Mouse (Mus musculus): ENCODE results near the gene Homez. TPM values are rescaled to one million over a fixed set of nuclear protein-coding genes. Genes with fewer than 3 reads are reported as not detected.

Gene Homez
- 6.8 TPM for total RNA-seq (2023)

GRCm38 (mm10) chr14:54870861-54871260 lies at the start of gene Homez:
Homez (minus strand) TSS chr14:54870961.

GRCm38 (mm10) chr14:54912886-54913285 lies 42.1 kb upstream of the Homez start, which contains the start of gene Slc22a17:
Slc22a17 (minus strand) TSS chr14:54913132.

GRCm38 (mm10) chr14:54892200-54892599 lies 21.4 kb upstream of the Homez start, which contains the start of gene Pabpn1:
Pabpn1 (plus strand) TSS chr14:54892500.

GRCm38 (mm10) chr14:54883154-54884021 lies 12.6 kb upstream of the Homez start, which contains the start of the genes Bcl2l2 and Gm20521:
Bcl2l2 (plus strand) TSS chr14:54883377.
Gm20521 (plus strand) TSS chr14:54883441.

GRCm38 (mm10) chr14:54877048-54877715 lies 6.4 kb upstream of the Homez start, which contains the start of gene Ppp1r3e:
Ppp1r3e (minus strand) TSS chr14:54877550.

GRCm38 (mm10) chr14:54813991-54814390 lies 56.8 kb downstream of the Homez start, which contains the start of gene Rnf212b:
Rnf212b (plus strand) TSS chr14:54814141.

Other genes starting within 250 kb of the Homez start
- not detected for gene Psmb11, start 249.5 kb downstream of the Homez start, total RNA-seq (2023)
- gene Gm17606, start 230.0 kb downstream of the Homez start, total RNA-seq (2023): not detected
- gene Cdh24, start 229.6 kb downstream of the Homez start, total RNA-seq (2023): 6.2 TPM
- gene 1700123O20Rik, start 184.7 kb downstream of the Homez start, total RNA-seq (2023): 29.9 TPM
- gene Acin1, start 184.0 kb downstream of the Homez start, total RNA-seq (2023): 537 TPM
- gene Gm29776, start 172.1 kb downstream of the Homez start, total RNA-seq (2023): not detected
- gene Cebpe, start 158.8 kb downstream of the Homez start, total RNA-seq (2023): 0.55 TPM
- 0.43 TPM for gene Slc7a8, start 89.0 kb downstream of the Homez start, total RNA-seq (2023)
- not detected for gene Rnf212b, start 56.8 kb downstream of the Homez start, total RNA-seq (2023)
- gene Ppp1r3e, start 6.6 kb upstream of the Homez start, total RNA-seq (2023): 12.5 TPM
- gene Bcl2l2, start 12.4 kb upstream of the Homez start, total RNA-seq (2023): 3.6 TPM
- 0.83 TPM for gene Gm20521, start 12.5 kb upstream of the Homez start, total RNA-seq (2023)
- gene Pabpn1, start 21.5 kb upstream of the Homez start, total RNA-seq (2023): 231 TPM
- 2.8 TPM for gene Slc22a17, start 42.2 kb upstream of the Homez start, total RNA-seq (2023)
- gene Efs, start 55.2 kb upstream of the Homez start, total RNA-seq (2023): not detected
- not detected for gene Il25, start 61.7 kb upstream of the Homez start, total RNA-seq (2023)
- not detected for gene Cmtm5, start 65.3 kb upstream of the Homez start, total RNA-seq (2023)
- not detected for gene Myh6, start 96.0 kb upstream of the Homez start, total RNA-seq (2023)
- not detected for gene Gm17428, start 106.0 kb upstream of the Homez start, total RNA-seq (2023)
- not detected for gene Myh7, start 123.7 kb upstream of the Homez start, total RNA-seq (2023)
- gene Ngdn, start 144.5 kb upstream of the Homez start, total RNA-seq (2023): 87.3 TPM
- gene Zfhx2, start 221.4 kb upstream of the Homez start, total RNA-seq (2023): 14.9 TPM
- 6.1 TPM for gene Thtpa, start 223.8 kb upstream of the Homez start, total RNA-seq (2023)
- 131 TPM for gene Ap1g2, start 235.6 kb upstream of the Homez start, total RNA-seq (2023)
- not detected for gene Jph4, start 246.0 kb upstream of the Homez start, total RNA-seq (2023)